11 mouse cellular contexts compared by ENCODE assay signal in genomic region chr2:172320878-172321277, GRCm38 (mm10). TPM values are rescaled to one million over a fixed set of nuclear protein-coding genes. Genes with fewer than 3 reads are reported as not detected.
DNase-seq lines count a peak whose midpoint lies in the region; ATAC-seq and TF ChIP-seq lines count a peak whose summit lies in the region.
"Had no signal": no experiment of that assay in that cellular context is flagged by ENCODE, and none has a peak within 500 bp of the region (broad histone marks: within the 10 kb centered on the region; RNA-seq: fewer than 3 reads in every experiment).

No protein-coding gene starts in this region.

- H3K27me3 ChIP-seq in heart, embryonic 11.5 days (ENCODE audit: control insufficient read depth, insufficient read depth, low read length) = 0 out of 2 replicates have a peak, but pooled peaks cover 2% of the 10 kb centered on the region
- H3K27me3 ChIP-seq in kidney, postnatal 0 days (ENCODE audit: insufficient read depth, low read length) = no peaks in the 10 kb centered on the region
- H3K27me3 ChIP-seq in midbrain, postnatal 0 days (ENCODE audit: insufficient read depth, low read length) = no peaks in the 10 kb centered on the region
- H3K27me3 ChIP-seq in forebrain, embryonic 13.5 days = no peaks in the 10 kb centered on the region
- H3K27me3 ChIP-seq: Patski had no signal

- H3K9ac ChIP-seq in heart, embryonic 11.5 days (ENCODE audit: low read depth, low read length) = no peak overlapping the region
- H3K9ac ChIP-seq in kidney, postnatal 0 days (ENCODE audit: low read depth, low read length) = no peak overlapping the region
- H3K9ac ChIP-seq in midbrain, postnatal 0 days (replicated peaks; ENCODE audit: low read length, poor library complexity, severe bottlenecking) = no peak overlapping the region
- H3K9ac ChIP-seq in forebrain, embryonic 13.5 days = no peak overlapping the region
- H3K9ac ChIP-seq: heart, embryonic 13.5 days; neural tube, embryonic 13.5 days had no signal

- peak; percentile 31; the same call in 1 of the 2 replicates for TF ChIP-seq CTCF in kidney, postnatal 0 days (IDR thresholded peaks at IDR 0.05; ENCODE audit: low read depth)
- TF ChIP-seq CTCF in midbrain, postnatal 0 days (IDR thresholded peaks at IDR 0.05) = no peak

- ATAC-seq in heart, embryonic 11.5 days (replicated peaks; ENCODE audit: insufficient number of reproducible peaks, low FRiP score, low TSS enrichment) = no peak
- no peak for ATAC-seq in kidney, postnatal 0 days (replicated peaks; ENCODE audit: low FRiP score, low read depth)
- no peak for ATAC-seq in midbrain, postnatal 0 days (ENCODE audit: low FRiP score)
- ATAC-seq in erythroid progenitor cell, adult 5-6 weeks (replicated peaks; ENCODE audit: low FRiP score, poor library complexity, severe bottlenecking) = no peak
- no peak for ATAC-seq in forebrain, embryonic 13.5 days
- ATAC-seq: Patski had no signal

- no peaks in the 10 kb centered on the region for H3K4me1 ChIP-seq in heart, embryonic 11.5 days (ENCODE audit: control insufficient read depth, insufficient read depth, low read length)
- no peaks in the 10 kb centered on the region for H3K4me1 ChIP-seq in kidney, postnatal 0 days (replicated peaks; ENCODE audit: insufficient read depth, low read length)
- H3K4me1 ChIP-seq in midbrain, postnatal 0 days (ENCODE audit: insufficient read depth, low read length) = no peaks in the 10 kb centered on the region
- H3K4me1 ChIP-seq in forebrain, embryonic 13.5 days = no peaks in the 10 kb centered on the region
- H3K4me1 ChIP-seq: heart, embryonic 13.5 days; neural tube, embryonic 13.5 days had no signal

- peak; percentile 6 to 61 for DNase-seq in heart, adult 18-20 months
- DNase-seq in A20 (ENCODE audit: low read depth, low spot score) = peak; percentile 6
- peak; percentile 54 to 65 for DNase-seq in adrenal gland, postnatal 4 days (ENCODE audit: low spot score in 2 of 2)
- peak; percentile 87 for DNase-seq in kidney, postnatal 0 days (ENCODE audit: low spot score)
- DNase-seq in midbrain, postnatal 0 days (ENCODE audit: low spot score) = peak; percentile 37

- no peak overlapping the region for H3K4me2 ChIP-seq in heart, embryonic 11.5 days
- H3K4me2 ChIP-seq in kidney, postnatal 0 days (ENCODE audit: low read length) = no peak overlapping the region
- H3K4me2 ChIP-seq in midbrain, postnatal 0 days (ENCODE audit: low read depth, low read length, poor library complexity, severe bottlenecking) = no peak overlapping the region
- H3K4me2 ChIP-seq in forebrain, embryonic 13.5 days = no peak overlapping the region
- H3K4me2 ChIP-seq: heart, embryonic 13.5 days; neural tube, embryonic 13.5 days had no signal

- no peaks in the 10 kb centered on the region for H3K36me3 ChIP-seq in heart, embryonic 11.5 days (ENCODE audit: control insufficient read depth, insufficient read depth, low read length)
- H3K36me3 ChIP-seq in kidney, postnatal 0 days (ENCODE audit: insufficient read depth, low read length) = no peaks in the 10 kb centered on the region
- H3K36me3 ChIP-seq in midbrain, postnatal 0 days (ENCODE audit: insufficient read depth, low read length) = no peaks in the 10 kb centered on the region
- H3K36me3 ChIP-seq in forebrain, embryonic 13.5 days (ENCODE audit: poor library complexity, severe bottlenecking) = no peaks in the 10 kb centered on the region
- H3K36me3 ChIP-seq: heart, embryonic 13.5 days; neural tube, embryonic 13.5 days had no signal

- 18% methylated on average over 9 of the region's 9 CpGs for WGBS in heart, embryonic 11.5 days (ENCODE audit: insufficient replicate concordance)
- 14% methylated on average over 9 of the region's 9 CpGs for WGBS in kidney, postnatal 0 days
- 28% methylated on average over 9 of the region's 9 CpGs for WGBS in midbrain, postnatal 0 days
- 22% methylated on average over 9 of the region's 9 CpGs for WGBS in forebrain, embryonic 13.5 days

- no peak overlapping the region for H3K4me3 ChIP-seq in heart, embryonic 11.5 days (ENCODE audit: low read depth, low read length)
- H3K4me3 ChIP-seq in kidney, postnatal 0 days (replicated peaks; ENCODE audit: low read depth, low read length) = no peak overlapping the region
- H3K4me3 ChIP-seq in midbrain, postnatal 0 days (ENCODE audit: low read depth, low read length) = no peak overlapping the region
- no peak overlapping the region for H3K4me3 ChIP-seq in forebrain, embryonic 13.5 days
- H3K4me3 ChIP-seq: heart, embryonic 13.5 days; neural tube, embryonic 13.5 days had no signal

- no peaks in the 10 kb centered on the region for H3K9me3 ChIP-seq in heart, embryonic 11.5 days (replicated peaks; ENCODE audit: control insufficient read depth, low read length)
- H3K9me3 ChIP-seq in kidney, postnatal 0 days (replicated peaks; ENCODE audit: low read length) = no peaks in the 10 kb centered on the region
- H3K9me3 ChIP-seq in midbrain, postnatal 0 days (ENCODE audit: low read length) = no peaks in the 10 kb centered on the region
- H3K9me3 ChIP-seq in forebrain, embryonic 13.5 days (replicated peaks) = no peaks in the 10 kb centered on the region
- H3K9me3 ChIP-seq: heart, embryonic 13.5 days; neural tube, embryonic 13.5 days had no signal

- H3K27ac ChIP-seq in heart, embryonic 11.5 days (ENCODE audit: low read depth, low read length) = no peak overlapping the region
- H3K27ac ChIP-seq in kidney, postnatal 0 days = no peak overlapping the region
- H3K27ac ChIP-seq in midbrain, postnatal 0 days (ENCODE audit: low read depth, low read length) = no peak overlapping the region
- no peak overlapping the region for H3K27ac ChIP-seq in forebrain, embryonic 13.5 days
- H3K27ac ChIP-seq: heart, embryonic 13.5 days; neural tube, embryonic 13.5 days had no signal

RNA-seq across cellular contexts. Expression of gene Fam210b, which starts 24.5 kb away (rescaled TPM):
- 1 to 10 TPM; 5.5 to 5.9 TPM for total RNA-seq in heart, adult 18-20 months (2021)
- polyA plus RNA-seq in heart, embryonic 11.5 days (2014; fragmentation: Nextera tagmentation; extraction: Ambion mirVana) = 24.1 and 26.6 TPM in 2 replicates
- 10 to 100 TPM; 28.4 to 33.2 TPM for total RNA-seq in adrenal gland, postnatal 4 days (2021)
- 11.7 and 12.1 TPM in 2 replicates for polyA plus RNA-seq in kidney, postnatal 0 days (2015; fragmentation: Nextera tagmentation; extraction: Ambion mirVana)
- 10.2 and 10.8 TPM in 2 replicates for total RNA-seq in midbrain, postnatal 0 days (2014; rRNA removed)
- polyA plus RNA-seq in midbrain, postnatal 0 days (2015; fragmentation: Nextera tagmentation; extraction: Ambion mirVana) = 21.1 and 21.9 TPM in 2 replicates
- 93.3 and 105 TPM in 2 replicates for total RNA-seq in erythroid progenitor cell, adult 5-6 weeks (2015; ENCODE audit: low replicate concordance)
- 66.6 and 77.2 TPM in 2 replicates for total RNA-seq in erythroid progenitor cell, adult 5-6 weeks (2017; ENCODE audit: low replicate concordance)
- polyA plus RNA-seq in forebrain, embryonic 13.5 days (2015; fragmentation: Nextera tagmentation; extraction: Ambion mirVana) = 39.5 and 41.9 TPM in 2 replicates

RNA-seq across cellular contexts. Expression of gene Aurka, which starts 49.5 kb away (rescaled TPM):
- under 1 TPM; 0.55 to 0.93 TPM for total RNA-seq in heart, adult 18-20 months (2021)
- 112 and 115 TPM in 2 replicates for polyA plus RNA-seq in heart, embryonic 11.5 days (2014; fragmentation: Nextera tagmentation; extraction: Ambion mirVana)
- total RNA-seq in adrenal gland, postnatal 4 days (2021) = 10 to 100 TPM; 22.4 to 22.6 TPM
- 40.0 and 46.3 TPM in 2 replicates for polyA plus RNA-seq in kidney, postnatal 0 days (2015; fragmentation: Nextera tagmentation; extraction: Ambion mirVana)
- 4.2 and 7.6 TPM in 2 replicates for total RNA-seq in midbrain, postnatal 0 days (2014; rRNA removed)
- 5.9 and 6.2 TPM in 2 replicates for polyA plus RNA-seq in midbrain, postnatal 0 days (2015; fragmentation: Nextera tagmentation; extraction: Ambion mirVana)
- total RNA-seq in erythroid progenitor cell, adult 5-6 weeks (2015; ENCODE audit: low replicate concordance) = 198 and 222 TPM in 2 replicates
- total RNA-seq in erythroid progenitor cell, adult 5-6 weeks (2017; ENCODE audit: low replicate concordance) = 219 and 316 TPM in 2 replicates
- polyA plus RNA-seq in forebrain, embryonic 13.5 days (2015; fragmentation: Nextera tagmentation; extraction: Ambion mirVana) = 100 and 102 TPM in 2 replicates

RNA-seq across cellular contexts. Expression of gene Cstf1, which starts 49.6 kb away (rescaled TPM):
- total RNA-seq in heart, adult 18-20 months (2021) = 10 to 100 TPM; 14.2 to 19.4 TPM
- polyA plus RNA-seq in heart, embryonic 11.5 days (2014; fragmentation: Nextera tagmentation; extraction: Ambion mirVana) = 34.4 and 34.6 TPM in 2 replicates
- 10 to 100 TPM; 38.5 to 41.5 TPM for total RNA-seq in adrenal gland, postnatal 4 days (2021)
- polyA plus RNA-seq in kidney, postnatal 0 days (2015; fragmentation: Nextera tagmentation; extraction: Ambion mirVana) = 32.4 and 34.6 TPM in 2 replicates
- 26.6 and 28.0 TPM in 2 replicates for total RNA-seq in midbrain, postnatal 0 days (2014; rRNA removed)
- 25.0 and 27.0 TPM in 2 replicates for polyA plus RNA-seq in midbrain, postnatal 0 days (2015; fragmentation: Nextera tagmentation; extraction: Ambion mirVana)
- total RNA-seq in erythroid progenitor cell, adult 5-6 weeks (2015; ENCODE audit: low replicate concordance) = 14.1 and 21.4 TPM in 2 replicates
- total RNA-seq in erythroid progenitor cell, adult 5-6 weeks (2017; ENCODE audit: low replicate concordance) = 17.1 and 42.2 TPM in 2 replicates
- polyA plus RNA-seq in forebrain, embryonic 13.5 days (2015; fragmentation: Nextera tagmentation; extraction: Ambion mirVana) = 36.8 and 37.9 TPM in 2 replicates

Comparison
In these comparisons a context has a peak if more than half of its experiments do, and no peak if none do; other contexts are left out.
1. DNase-seq: peak in every context shown above with its lines; median percentile 87 in kidney, postnatal 0 days; 60 in adrenal gland, postnatal 4 days; 37 in midbrain, postnatal 0 days; 34 in heart, adult 18-20 months; 6 in A20.
2. RNA of gene Aurka, which starts 49.5 kb away (total RNA-seq): 198 to 316 TPM in erythroid progenitor cell, adult 5-6 weeks; 22.4 to 22.6 TPM in adrenal gland, postnatal 4 days, 4.2 to 7.6 TPM in midbrain, postnatal 0 days and 0.55 to 0.93 TPM in heart, adult 18-20 months; every median in the first group is over 4 times any median in the second.